Mouse (Mus musculus) neutrophil, adult 5-6 weeks (primary cell): ENCODE data around the gene Atp2a2. TPM values are rescaled to one million over a fixed set of nuclear protein-coding genes. Genes with fewer than 3 reads are reported as not detected.
A peak's percentile ranks its signal among the peaks of the same experiment; 100 is the strongest.
"Not testable (repeated sequence)": the region's sequence is repeated elsewhere in the genome, so short reads cannot be mapped to it uniquely, and the experiment has no call there.

Source experiments
- ATAC-seq: fragments of 151-379, 151-347 bp; 2 replicates; pipeline ENCODE4 v1.8.0; 2017; ENCODE audit warnings: mild to moderate bottlenecking, moderate TSS enrichment; ENCODE audit not compliant: insufficient number of reproducible peaks, poor library complexity, low FRiP score, severe bottlenecking; ENCODE audit errors: extremely low read depth
- total RNA-seq: library from RNA; stranded (forward); fragments of 200-1000 nt; gene quantifications from 2 replicates; pipeline ENCODE4 v1.2.3, GENCODE M21; 2017

Atp2a2 gene
- total RNA-seq, 1 experiment from 2014 or later, result 54.9 TPM

- no peak for ATAC-seq
Observed at GRCm38 (mm10) chr5:122430036-122430775, 71.8 kb downstream of the Atp2a2 start.

- ATAC-seq, result no peak
Observed at GRCm38 (mm10) chr5:122425550-122425949, 76.5 kb downstream of the Atp2a2 start.

GRCm38 (mm10) chr5:122423083-122423482 lies 78.9 kb downstream of the Atp2a2 start:
- no peak for ATAC-seq

GRCm38 (mm10) chr5:122422071-122422964 lies 79.7 kb downstream of the Atp2a2 start:
- peak; percentile 91 for ATAC-seq

- ATAC-seq, result no peak
Observed at GRCm38 (mm10) chr5:122421271-122422068, 80.6 kb downstream of the Atp2a2 start, which contains the start of gene Anapc7. Anapc7 (plus strand) TSS chr5:122421693.

- ATAC-seq, result not testable (repeated sequence)
Observed at GRCm38 (mm10) chr5:122420676-122421075, 81.3 kb downstream of the Atp2a2 start.

- ATAC-seq, result no peak
Observed at GRCm38 (mm10) chr5:122415465-122415864, 86.6 kb downstream of the Atp2a2 start.

- no peak for ATAC-seq
Observed at GRCm38 (mm10) chr5:122414351-122414750, 87.7 kb downstream of the Atp2a2 start.

- ATAC-seq, result no peak
Observed at GRCm38 (mm10) chr5:122412826-122413225, 89.2 kb downstream of the Atp2a2 start.

- no peak for ATAC-seq
Observed at GRCm38 (mm10) chr5:122411892-122412291, 90.1 kb downstream of the Atp2a2 start.

GRCm38 (mm10) chr5:122409692-122410645 lies 92.1 kb downstream of the Atp2a2 start:
- ATAC-seq, result no peak

GRCm38 (mm10) chr5:122405537-122405936 lies 96.5 kb downstream of the Atp2a2 start:
- no peak for ATAC-seq

Other genes starting within 250 kb of the Atp2a2 start
- gene Tctn1, start 237.8 kb downstream of the Atp2a2 start, total RNA-seq, result 27.6 and 39.9 TPM in 2 replicates
- gene Pptc7, start 217.9 kb downstream of the Atp2a2 start, total RNA-seq, result 43.0 and 46.2 TPM in 2 replicates
- gene Rad9b, start 148.0 kb downstream of the Atp2a2 start, total RNA-seq, result 13.3 and 14.2 TPM in 2 replicates
- gene Vps29, start 147.9 kb downstream of the Atp2a2 start, total RNA-seq, result 45.1 and 60.3 TPM in 2 replicates
- gene Gpn3, start 130.3 kb downstream of the Atp2a2 start, total RNA-seq, result 35.0 and 40.5 TPM in 2 replicates
- 9.3 and 12.1 TPM in 2 replicates for gene Fam216a, start 129.9 kb downstream of the Atp2a2 start, total RNA-seq
- gene Arpc3, start 110.3 kb downstream of the Atp2a2 start, total RNA-seq, result 766 and 832 TPM in 2 replicates
- gene Anapc7, start 80.5 kb downstream of the Atp2a2 start, total RNA-seq, result 24.6 and 34.6 TPM in 2 replicates
- gene Ift81, start 112.3 kb upstream of the Atp2a2 start, total RNA-seq, result 0.93 and 2.7 TPM in 2 replicates
- 3.7 and 6.3 TPM in 2 replicates for gene P2rx7, start 141.7 kb upstream of the Atp2a2 start, total RNA-seq
- gene P2rx4, start 205.3 kb upstream of the Atp2a2 start, total RNA-seq, result 31.6 and 36.3 TPM in 2 replicates